Mouse (Mus musculus) lung, postnatal 0 days (tissue): ENCODE results near the gene B4galt5.
A peak's percentile ranks its signal among the peaks of the same experiment; 100 is the strongest.

Experiments used
- CTCF ChIP-seq: IDR thresholded peaks from 2 replicates; pipeline ENCODE4 v1.5.1; 2016; ENCODE audit warnings: antibody characterized with exemption, mild to moderate bottlenecking
- EP300 ChIP-seq: IDR thresholded peaks from 2 replicates; pipeline ENCODE4 v1.6.1; 2016; ENCODE audit warnings: antibody characterized with exemption, mild to moderate bottlenecking, control low read depth

GRCm38 (mm10) chr2:167299861-167300667 is 48.9 kb downstream of the B4galt5 start:
- TF ChIP-seq CTCF (no peak), EP300 (peak; percentile 65)
